Mouse (Mus musculus) stomach, embryonic 15.5 days (tissue): ENCODE results near the gene Gm29666. TPM values are rescaled to one million over a fixed set of nuclear protein-coding genes. Genes with fewer than 3 reads are reported as not detected.
"Not testable (repeated sequence)": the region's sequence is repeated elsewhere in the genome, so short reads cannot be mapped to it uniquely, and the experiment has no call there.

ENCODE experiments used
- ATAC-seq: fragments of 200-750 bp; cut with Nextera tagmentation; 2 replicates; pipeline ENCODE4 v1.8.0; 2017; ENCODE audit warnings: low read depth, moderate number of reproducible peaks, moderate TSS enrichment; ENCODE audit not compliant: insufficient read depth, low FRiP score
- H3K27ac ChIP-seq: fragments of 300-500 bp; sonication (generic); 2 replicates; pipeline ENCODE4 v1.5.1; 2015; ENCODE audit warnings: mild to moderate bottlenecking, inconsistent platforms
- H3K27me3 ChIP-seq: fragments of 300-500 bp; sonication (generic); replicated peaks from 2 replicates; pipeline ENCODE4 v1.6.1; 2015; ENCODE audit warnings: inconsistent platforms
- H3K36me3 ChIP-seq: fragments of 300-500 bp; sonication (generic); 2 replicates; pipeline ENCODE4 v1.6.1; 2015; ENCODE audit warnings: inconsistent platforms
- H3K4me1 ChIP-seq: fragments of 300-500 bp; sonication (generic); 2 replicates; pipeline ENCODE4 v1.6.1; 2015; ENCODE audit warnings: inconsistent platforms
- H3K4me2 ChIP-seq: fragments of 300-500 bp; sonication (generic); 2 replicates; pipeline ENCODE4 v1.6.1; 2015; ENCODE audit warnings: mild to moderate bottlenecking, inconsistent platforms
- H3K4me3 ChIP-seq: fragments of 300-500 bp; sonication (generic); replicated peaks from 2 replicates; pipeline ENCODE4 v1.5.1; 2015; ENCODE audit warnings: inconsistent platforms
- H3K9ac ChIP-seq: fragments of 300-500 bp; sonication (generic); 2 replicates; pipeline ENCODE4 v1.6.1; 2015; ENCODE audit warnings: inconsistent platforms
- H3K9me3 ChIP-seq: fragments of 300-500 bp; sonication (generic); 2 replicates; pipeline ENCODE4 v1.6.1; 2016; ENCODE audit warnings: inconsistent platforms
- WGBS: fragments of 180-500 bp; shearing (Covaris S2); methylation state at CpG from one replicate; pipeline ENCODE4 v1.1.7; 2015; 5-methylcytosine and 5-hydroxymethylcytosine counted together
- polyA plus RNA-seq: library from polyadenylated mRNA; unstranded; fragments of >200 nt; fragmentation: Nextera tagmentation; extraction: Ambion mirVana; gene quantifications from 2 replicates; pipeline ENCODE4 v1.2.1, GENCODE M21; 2015

Gm29666 gene
- polyA plus RNA-seq, 1 experiment from 2014 or later = 0.64 TPM

GRCm38 (mm10) chr15:84898077-84898476 is 21.8 kb downstream of the Gm29666 start:
- Histone ChIP-seq H3K4me3 (no peak overlapping the region), H3K9me3 (no peaks in the 10 kb centered on the region), H3K4me1 (no peaks in the 10 kb centered on the region), H3K9ac (no peak overlapping the region), H3K27ac (no peak overlapping the region), H3K36me3 (no peaks in the 10 kb centered on the region), H3K4me2 (no peak overlapping the region), H3K27me3 (no peaks in the 10 kb centered on the region)
- no peak for ATAC-seq
- WGBS = 24% methylated on average over 7 of the region's 7 CpGs

GRCm38 (mm10) chr15:84896664-84897063 is 23.2 kb downstream of the Gm29666 start:
- Histone ChIP-seq H3K4me1 (no peaks in the 10 kb centered on the region), H3K4me2 (no peak overlapping the region), H3K9ac (no peak overlapping the region), H3K27ac (no peak overlapping the region), H3K4me3 (no peak overlapping the region), H3K36me3 (no peaks in the 10 kb centered on the region), H3K27me3 (no peaks in the 10 kb centered on the region), H3K9me3 (no peaks in the 10 kb centered on the region)
- ATAC-seq = no peak
- 67% methylated on average over 1 of the region's 1 CpGs for WGBS

- not testable (repeated sequence) for ATAC-seq, H3K9ac ChIP-seq, H3K4me1 ChIP-seq, H3K36me3 ChIP-seq, H3K4me3 ChIP-seq, H3K9me3 ChIP-seq, H3K27ac ChIP-seq, H3K27me3 ChIP-seq, H3K4me2 ChIP-seq
- 69% methylated on average over 10 of the region's 10 CpGs for whole genome bisulfite sequencing
Observed at GRCm38 (mm10) chr15:84896216-84896615, 23.6 kb downstream of the Gm29666 start.

- no peaks in the 10 kb centered on the region for H3K9me3 ChIP-seq
- H3K27me3 ChIP-seq = no peaks in the 10 kb centered on the region
- WGBS = 4% methylated on average over 3 of the region's 3 CpGs
- H3K36me3 ChIP-seq = no peaks in the 10 kb centered on the region
- no peak overlapping the region for H3K4me2 ChIP-seq
- ATAC-seq = no peak
- no peak overlapping the region for H3K9ac ChIP-seq
- H3K4me3 ChIP-seq = no peak overlapping the region
- H3K27ac ChIP-seq = no peak overlapping the region
- H3K4me1 ChIP-seq = no peaks in the 10 kb centered on the region
Observed at GRCm38 (mm10) chr15:84891658-84892057, 28.2 kb downstream of the Gm29666 start.

- H3K4me3 ChIP-seq = no peak overlapping the region
- no peaks in the 10 kb centered on the region for H3K4me1 ChIP-seq
- ATAC-seq = no peak
- H3K4me2 ChIP-seq = no peak overlapping the region
- H3K36me3 ChIP-seq = no peaks in the 10 kb centered on the region
- no peak overlapping the region for H3K9ac ChIP-seq
- H3K27ac ChIP-seq = no peak overlapping the region
- no peaks in the 10 kb centered on the region for H3K27me3 ChIP-seq
- H3K9me3 ChIP-seq = no peaks in the 10 kb centered on the region
- WGBS = 33% methylated on average over 3 of the region's 3 CpGs
Observed at GRCm38 (mm10) chr15:84891246-84891645, 28.6 kb downstream of the Gm29666 start.

- Histone ChIP-seq H3K4me1 (no peaks in the 10 kb centered on the region), H3K9ac (no peak overlapping the region), H3K36me3 (no peaks in the 10 kb centered on the region), H3K9me3 (no peaks in the 10 kb centered on the region), H3K4me3 (no peak overlapping the region), H3K27ac (no peak overlapping the region), H3K4me2 (no peak overlapping the region), H3K27me3 (no peaks in the 10 kb centered on the region)
- no peak for ATAC-seq
- 63% methylated on average over 12 of the region's 12 CpGs for WGBS
Observed at GRCm38 (mm10) chr15:84888066-84888465, 31.8 kb downstream of the Gm29666 start.

GRCm38 (mm10) chr15:84877029-84877815 is 42.6 kb downstream of the Gm29666 start:
- no peak overlapping the region for H3K4me2 ChIP-seq
- H3K36me3 ChIP-seq = no peaks in the 10 kb centered on the region
- no peak overlapping the region for H3K4me3 ChIP-seq
- H3K27me3 ChIP-seq = no peaks in the 10 kb centered on the region
- WGBS = 79% methylated on average over 12 of the region's 12 CpGs
- H3K4me1 ChIP-seq = no peaks in the 10 kb centered on the region
- H3K9me3 ChIP-seq = no peaks in the 10 kb centered on the region
- H3K27ac ChIP-seq = no peak overlapping the region
- no peak for ATAC-seq
- H3K9ac ChIP-seq = no peak overlapping the region

- no peak overlapping the region for H3K27ac ChIP-seq
Observed at GRCm38 (mm10) chr15:84873867-84874266, 46.0 kb downstream of the Gm29666 start.

GRCm38 (mm10) chr15:84873079-84873478 is 46.8 kb downstream of the Gm29666 start:
- H3K27ac ChIP-seq = no peak overlapping the region
- no peak overlapping the region for H3K4me2 ChIP-seq
- no peak overlapping the region for H3K9ac ChIP-seq
- WGBS = 82% methylated on average over 11 of the region's 11 CpGs
- H3K4me1 ChIP-seq = no peaks in the 10 kb centered on the region
- no peak for ATAC-seq
- H3K36me3 ChIP-seq = no peaks in the 10 kb centered on the region
- H3K27me3 ChIP-seq = no peaks in the 10 kb centered on the region
- no peaks in the 10 kb centered on the region for H3K9me3 ChIP-seq
- no peak overlapping the region for H3K4me3 ChIP-seq

More at GRCm38 (mm10) chr15:84873867-84874266, 46.0 kb downstream of the Gm29666 start:
- Histone ChIP-seq H3K36me3 (no peaks in the 10 kb centered on the region), H3K9ac (no peak overlapping the region), H3K4me1 (no peaks in the 10 kb centered on the region), H3K9me3 (no peaks in the 10 kb centered on the region), H3K4me3 (no peak overlapping the region), H3K4me2 (no peak overlapping the region), H3K27me3 (no peaks in the 10 kb centered on the region)
- 71% methylated on average over 4 of the region's 4 CpGs for WGBS
- ATAC-seq = no peak

GRCm38 (mm10) chr15:84871802-84872201 is 48.0 kb downstream of the Gm29666 start:
- no peaks in the 10 kb centered on the region for H3K36me3 ChIP-seq
- H3K9me3 ChIP-seq = no peaks in the 10 kb centered on the region
- whole genome bisulfite sequencing = 84% methylated on average over 3 of the region's 3 CpGs
- no peak for ATAC-seq
- no peaks in the 10 kb centered on the region for H3K27me3 ChIP-seq
- H3K4me3 ChIP-seq = no peak overlapping the region
- H3K4me2 ChIP-seq = no peak overlapping the region
- no peak overlapping the region for H3K27ac ChIP-seq
- no peaks in the 10 kb centered on the region for H3K4me1 ChIP-seq
- no peak overlapping the region for H3K9ac ChIP-seq

GRCm38 (mm10) chr15:84861911-84862310 is 57.9 kb downstream of the Gm29666 start:
- no peak for ATAC-seq
- no peak overlapping the region for H3K27ac ChIP-seq

More at GRCm38 (mm10) chr15:84861911-84862310, 57.9 kb downstream of the Gm29666 start:
- no peaks in the 10 kb centered on the region for H3K4me1 ChIP-seq
- no peak overlapping the region for H3K4me3 ChIP-seq
- no peaks in the 10 kb centered on the region for H3K27me3 ChIP-seq
- H3K9me3 ChIP-seq = no peaks in the 10 kb centered on the region
- 87% methylated on average over 8 of the region's 8 CpGs for WGBS
- H3K9ac ChIP-seq = no peak overlapping the region
- no peak overlapping the region for H3K4me2 ChIP-seq
- no peaks in the 10 kb centered on the region for H3K36me3 ChIP-seq
